Mouse (Mus musculus): ENCODE measurements around the gene Lrcol1.

GRCm38 (mm10) chr5:110354716-110355115, 10.2 kb downstream of the Lrcol1 start:
- TF ChIP-seq EP300 (IDR thresholded peaks at IDR 0.05; ENCODE audit: low read depth), result no peak
- TF ChIP-seq CTCF (IDR thresholded peaks at IDR 0.05; ENCODE audit: low read depth), result peak; percentile 59

Data from liver, postnatal 0 days (tissue).